Mouse (Mus musculus) activated CD4-positive, CD25-positive, alpha-beta regulatory T cell, adult 4 months (primary cell): ENCODE data around the gene Myh14. TPM values are rescaled to one million over a fixed set of nuclear protein-coding genes. Genes with fewer than 3 reads are reported as not detected.

Experiments
- ATAC-seq: one replicate; pipeline ENCODE4 v1.8.0; 2017
- polyA plus RNA-seq, 2 experiments: library from polyadenylated mRNA; unstranded; fragments of 100-300 nt; shearing (Covaris generic); gene quantifications; one replicate each; pipeline ENCODE4 v1.2.1; 2017

Gene Myh14
- polyA plus RNA-seq, 2 experiments from 2014 or later: 0.38 TPM; not detected in 1

GRCm38 (mm10) chr7:44572213-44572701 is 98.4 kb downstream of the Myh14 start, which contains the start of gene Napsa:
TSS of gene Napsa (plus strand) at chr7:44572380.
- no peak for ATAC-seq

GRCm38 (mm10) chr7:44571811-44572210 is 98.8 kb downstream of the Myh14 start:
- no peak for ATAC-seq

GRCm38 (mm10) chr7:44570989-44571388 is 99.7 kb downstream of the Myh14 start:
- ATAC-seq: no peak

GRCm38 (mm10) chr7:44568803-44569202 is 101.8 kb downstream of the Myh14 start:
- ATAC-seq: no peak

GRCm38 (mm10) chr7:44565414-44565813 is 105.2 kb downstream of the Myh14 start:
- no peak for ATAC-seq

GRCm38 (mm10) chr7:44564486-44564885 is 106.2 kb downstream of the Myh14 start:
- no peak for ATAC-seq

GRCm38 (mm10) chr7:44563284-44563683 is 107.4 kb downstream of the Myh14 start:
- no peak for ATAC-seq

- ATAC-seq: peak; percentile 59
These were observed 109.9 kb downstream of the Myh14 start for GRCm38 (mm10) chr7:44560435-44561400.

GRCm38 (mm10) chr7:44557629-44558028 is 113.0 kb downstream of the Myh14 start:
- ATAC-seq: no peak

Other genes with a start within 250 kb of the Myh14 start
- gene Lrrc4b, start 241.8 kb downstream of the Myh14 start, polyA plus RNA-seq: not detected
- not detected for gene Aspdh, start 205.5 kb downstream of the Myh14 start, polyA plus RNA-seq
- gene Josd2, start 202.9 kb downstream of the Myh14 start, polyA plus RNA-seq: 10 to 100 TPM; 39.9 to 67.9 TPM
- gene Emc10, start 174.3 kb downstream of the Myh14 start, polyA plus RNA-seq: 10 to 100 TPM; 23.7 to 25.6 TPM
- gene Fam71e1, start 174.3 kb downstream of the Myh14 start, polyA plus RNA-seq: 1 to 10 TPM; 3.3 to 4.0 TPM
- not detected for gene Mybpc2, start 146.2 kb downstream of the Myh14 start, polyA plus RNA-seq
- 1 to 10 TPM in 1 of 2 experiments, not detected in 1; 2.6 TPM for gene Spib, start 138.8 kb downstream of the Myh14 start, polyA plus RNA-seq
- 10 to 100 TPM; 19.2 to 27.6 TPM for gene Pold1, start 122.0 kb downstream of the Myh14 start, polyA plus RNA-seq
- 10 to 100 TPM; 38.0 to 61.3 TPM for gene Nr1h2, start 116.9 kb downstream of the Myh14 start, polyA plus RNA-seq
- 1 to 10 TPM in 1 of 2 experiments, under 1 TPM in 1; 0.38 to 2.8 TPM for gene Napsa, start 98.5 kb downstream of the Myh14 start, polyA plus RNA-seq
- gene Kcnc3, start 80.2 kb downstream of the Myh14 start, polyA plus RNA-seq: not detected
- not detected for gene Izumo2, start 37.9 kb upstream of the Myh14 start, polyA plus RNA-seq
- 10 to 100 TPM; 60.2 to 68.7 TPM for gene Vrk3, start 77.6 kb upstream of the Myh14 start, polyA plus RNA-seq
- gene Zfp473, start 80.2 kb upstream of the Myh14 start, polyA plus RNA-seq: under 1 TPM; 0.33 to 0.60 TPM
- 10 to 100 TPM; 32.1 to 47.7 TPM for gene Nup62, start 145.2 kb upstream of the Myh14 start, polyA plus RNA-seq
- gene Il4i1, start 145.5 kb upstream of the Myh14 start, polyA plus RNA-seq: 1 to 10 TPM; 2.0 to 4.1 TPM
- gene Atf5, start 145.8 kb upstream of the Myh14 start, polyA plus RNA-seq: 1 to 10 TPM in 1 of 2 experiments, not detected in 1; 1.1 TPM
- 1 to 10 TPM; 3.0 to 4.7 TPM for gene Akt1s1, start 178.1 kb upstream of the Myh14 start, polyA plus RNA-seq
- gene Tbc1d17, start 178.2 kb upstream of the Myh14 start, polyA plus RNA-seq: 10 to 100 TPM; 41.0 to 63.7 TPM
- gene Pnkp, start 186.3 kb upstream of the Myh14 start, polyA plus RNA-seq: 10 to 100 TPM; 41.4 to 48.8 TPM
- 1 to 10 TPM; 1.3 to 2.3 TPM for gene Ptov1, start 198.9 kb upstream of the Myh14 start, polyA plus RNA-seq
- gene Med25, start 221.9 kb upstream of the Myh14 start, polyA plus RNA-seq: 10 to 100 TPM; 12.2 to 20.1 TPM
- 10 to 100 TPM in 1 of 2 experiments, 1 to 10 TPM in 1; 7.3 to 19.3 TPM for gene Fuz, start 225.2 kb upstream of the Myh14 start, polyA plus RNA-seq